Mouse (Mus musculus) heart, postnatal 36 days (tissue): Measurements from ENCODE around the gene Ntn4. TPM values are rescaled to one million over a fixed set of nuclear protein-coding genes. Genes with fewer than 3 reads are reported as not detected.
"Not testable (repeated sequence)": the region's sequence is repeated elsewhere in the genome, so short reads cannot be mapped to it uniquely, and the experiment has no call there.

Source experiments
- DNase-seq, 2 experiments: peaks; one replicate each; pipeline ENCODE4 v3.0.0; 2021 to 2022
- intact Hi-C: fragments of 180-260 bp; cut with DNase I; formaldehyde crosslinking; loops from one replicate; pipeline ENCODE4 v1.15.1; 2025
- total RNA-seq, 2 experiments: library from RNA; stranded (reverse); gene quantifications; 2 replicates each; pipeline ENCODE4 v1.2.3; 2021

The Ntn4 gene
- total RNA-seq, 2 experiments from 2014 or later: 12.5 to 13.7 TPM

- intact Hi-C loops: no loop called here
- no peak for DNase-seq
These were observed 40.3 kb downstream of the Ntn4 start for GRCm38 (mm10) chr10:93680680-93681377.

GRCm38 (mm10) chr10:93682185-93682747 is 41.8 kb downstream of the Ntn4 start:
- intact Hi-C loops: no loop called here
- DNase-seq: no peak

GRCm38 (mm10) chr10:93683185-93683584 is 42.7 kb downstream of the Ntn4 start:
- intact Hi-C loops: no loop called here
- no peak for DNase-seq

GRCm38 (mm10) chr10:93683896-93684295 is 43.4 kb downstream of the Ntn4 start:
- no peak for DNase-seq
- intact Hi-C loops: no loop called here

- DNase-seq, intact Hi-C loops: not testable (repeated sequence)
These were observed 44.9 kb downstream of the Ntn4 start for GRCm38 (mm10) chr10:93685416-93685815.

GRCm38 (mm10) chr10:93686579-93686978 is 46.1 kb downstream of the Ntn4 start:
- no peak for DNase-seq
- intact Hi-C loops: no loop called here

GRCm38 (mm10) chr10:93687781-93688180 is 47.3 kb downstream of the Ntn4 start:
- intact Hi-C loops: no loop called here
- no peak for DNase-seq

- intact Hi-C loops: no loop called here
- DNase-seq: peak in 1 of 2 experiments; percentile 30
These were observed 48.1 kb downstream of the Ntn4 start for GRCm38 (mm10) chr10:93688306-93689171.

DNA sequence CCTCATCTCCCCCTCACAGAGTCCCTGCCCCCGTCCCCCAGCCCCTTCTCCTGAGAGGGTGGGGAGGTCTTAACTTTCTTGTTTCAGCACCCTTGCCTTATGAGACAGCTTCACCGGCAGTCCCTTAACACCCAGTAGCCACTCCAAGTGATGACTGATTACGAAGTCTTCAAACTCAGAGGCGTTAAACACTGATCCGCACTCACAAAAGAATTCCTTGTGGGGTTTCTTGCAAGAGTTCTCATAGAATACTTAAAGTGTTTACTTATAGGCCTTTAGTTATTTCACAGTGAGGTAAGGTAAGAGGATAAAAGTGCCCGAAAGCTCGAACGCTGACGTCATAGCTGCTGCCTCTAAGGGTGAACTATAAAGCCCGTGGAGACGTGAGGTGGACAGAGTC is 50.9 kb downstream of the Ntn4 start:
- intact Hi-C loops: no loop called here
- DNase-seq: no peak

GRCm38 (mm10) chr10:93695043-93695791 is 54.7 kb downstream of the Ntn4 start:
- intact Hi-C loops: no loop called here
- DNase-seq: no peak

DNA sequence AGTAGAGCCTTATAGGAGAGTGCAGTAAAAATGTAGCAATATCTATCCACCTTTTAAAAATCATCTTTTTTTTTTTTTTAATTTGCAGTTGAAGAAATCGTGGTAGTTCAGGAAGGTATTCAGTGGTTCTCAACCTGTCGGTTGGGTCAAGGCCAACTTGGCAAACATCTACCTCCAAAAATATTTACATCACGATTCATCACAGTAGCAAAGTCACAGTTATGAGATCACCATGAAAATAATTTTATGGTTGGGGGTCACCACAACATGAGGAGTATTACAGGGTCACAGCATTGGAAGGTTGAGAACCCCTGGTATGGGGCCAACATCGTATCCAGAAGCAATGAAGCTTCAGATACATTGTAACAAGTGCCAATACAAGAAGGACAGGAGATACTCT is 55.5 kb downstream of the Ntn4 start:
- DNase-seq: no peak
- intact Hi-C loops: no loop called here

GRCm38 (mm10) chr10:93697866-93698483 is 57.5 kb downstream of the Ntn4 start:
- intact Hi-C loops: no loop called here
- no peak for DNase-seq

DNA sequence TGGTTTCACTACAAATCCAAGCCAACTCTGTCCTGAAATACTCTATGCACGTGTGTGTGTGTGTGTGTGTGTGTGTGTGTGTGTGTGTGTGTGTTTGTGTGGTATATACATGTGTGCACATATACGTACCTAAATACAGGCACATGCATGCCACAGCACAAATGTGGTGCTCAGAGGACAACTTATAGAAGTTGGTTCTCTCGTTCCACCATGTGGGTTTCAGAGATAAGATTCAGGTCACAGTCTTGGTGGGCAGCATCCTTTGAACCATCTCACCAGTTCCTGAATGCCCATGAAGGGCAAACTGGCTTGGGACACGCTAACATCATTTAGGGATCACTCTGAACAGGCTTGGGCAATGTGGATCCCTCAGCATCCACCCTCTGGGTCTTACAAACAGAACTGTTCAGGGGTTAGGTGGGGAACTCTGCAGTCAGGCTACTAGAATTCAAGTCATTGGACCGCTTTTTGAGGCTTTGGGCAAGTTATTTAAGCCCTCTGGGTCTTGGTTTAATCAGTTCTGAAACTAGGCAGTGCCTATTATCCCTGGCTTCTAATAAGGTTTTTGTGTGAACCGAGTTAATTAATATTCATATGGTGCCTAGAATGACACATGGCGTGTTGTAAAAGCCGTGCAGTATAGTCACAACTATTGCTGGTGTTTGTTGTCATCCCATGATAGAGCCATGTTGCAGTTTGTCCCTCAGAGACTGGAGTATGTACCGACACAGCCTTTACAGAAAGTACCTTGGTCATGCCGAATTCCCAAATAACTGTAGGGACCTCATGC is 59.4 kb downstream of the Ntn4 start:
- intact Hi-C loops: loop anchor here (5.0 kb wide), 1 partner anchor 58 kb away; the partner anchor contains the start of gene Ntn4
- no peak for DNase-seq

DNA sequence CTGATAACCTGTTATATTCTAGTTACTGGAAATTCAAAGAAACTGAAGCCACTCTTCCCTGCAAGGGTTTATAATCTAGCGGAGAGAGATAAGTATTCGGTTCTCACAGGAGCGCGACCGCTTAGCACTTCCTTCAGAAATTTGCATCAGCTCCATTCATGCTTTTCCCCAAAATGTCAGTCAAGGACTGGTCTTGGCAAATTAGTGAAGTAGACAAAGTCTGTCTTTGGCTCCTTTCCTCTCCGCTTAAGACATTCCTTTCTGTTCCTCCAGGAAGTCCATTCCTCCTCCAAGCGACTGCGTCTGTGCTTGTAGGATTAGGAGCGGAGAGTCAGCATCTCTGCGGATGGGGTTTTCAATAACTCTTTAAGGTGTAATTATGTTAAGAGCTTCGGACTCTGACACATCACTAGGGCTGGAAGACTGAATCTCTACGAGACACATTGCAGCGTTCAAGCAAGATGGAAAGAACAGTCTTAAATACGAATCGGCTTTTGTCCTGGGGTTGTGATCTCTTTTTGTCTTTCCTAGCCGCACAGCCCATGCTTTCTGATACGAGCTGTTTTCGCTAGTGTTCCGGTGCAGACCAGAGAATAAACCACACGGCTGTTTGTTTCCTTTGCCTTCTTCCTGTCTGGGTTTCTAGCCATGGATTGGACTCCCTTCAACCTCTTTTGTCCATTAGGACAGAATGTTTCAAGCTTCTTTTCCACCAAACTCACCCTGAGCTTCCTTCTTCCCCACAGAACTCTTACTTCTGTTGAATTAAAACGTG is 60.3 kb downstream of the Ntn4 start:
- DNase-seq: no peak
- intact Hi-C loops: loop anchor here (5.0 kb wide), 1 partner anchor 58 kb away; the partner anchor contains the start of gene Ntn4

DNA sequence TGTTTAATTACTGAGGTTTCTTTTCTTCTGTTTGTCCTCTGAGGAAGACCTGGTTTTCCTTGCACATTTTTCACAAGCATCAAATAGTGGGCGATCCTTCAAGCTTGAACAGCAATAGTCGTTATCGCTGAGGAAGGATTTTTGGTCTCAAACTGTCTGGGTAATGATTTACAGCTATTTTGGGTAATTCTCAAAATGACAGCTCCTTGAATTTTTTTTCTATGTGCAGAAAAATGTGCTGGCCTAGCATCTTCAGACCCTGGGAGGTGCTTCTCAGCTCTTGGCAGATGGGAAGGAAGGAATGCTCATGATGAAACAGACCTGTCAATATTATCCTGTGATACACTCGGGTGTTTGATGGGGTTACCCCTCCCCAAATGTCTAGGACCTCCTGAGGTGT is 63.5 kb downstream of the Ntn4 start:
- intact Hi-C loops: loop anchor here (5.0 kb wide), 1 partner anchor 62 kb away; the partner anchor contains the start of gene Ntn4
- DNase-seq: no peak

DNA sequence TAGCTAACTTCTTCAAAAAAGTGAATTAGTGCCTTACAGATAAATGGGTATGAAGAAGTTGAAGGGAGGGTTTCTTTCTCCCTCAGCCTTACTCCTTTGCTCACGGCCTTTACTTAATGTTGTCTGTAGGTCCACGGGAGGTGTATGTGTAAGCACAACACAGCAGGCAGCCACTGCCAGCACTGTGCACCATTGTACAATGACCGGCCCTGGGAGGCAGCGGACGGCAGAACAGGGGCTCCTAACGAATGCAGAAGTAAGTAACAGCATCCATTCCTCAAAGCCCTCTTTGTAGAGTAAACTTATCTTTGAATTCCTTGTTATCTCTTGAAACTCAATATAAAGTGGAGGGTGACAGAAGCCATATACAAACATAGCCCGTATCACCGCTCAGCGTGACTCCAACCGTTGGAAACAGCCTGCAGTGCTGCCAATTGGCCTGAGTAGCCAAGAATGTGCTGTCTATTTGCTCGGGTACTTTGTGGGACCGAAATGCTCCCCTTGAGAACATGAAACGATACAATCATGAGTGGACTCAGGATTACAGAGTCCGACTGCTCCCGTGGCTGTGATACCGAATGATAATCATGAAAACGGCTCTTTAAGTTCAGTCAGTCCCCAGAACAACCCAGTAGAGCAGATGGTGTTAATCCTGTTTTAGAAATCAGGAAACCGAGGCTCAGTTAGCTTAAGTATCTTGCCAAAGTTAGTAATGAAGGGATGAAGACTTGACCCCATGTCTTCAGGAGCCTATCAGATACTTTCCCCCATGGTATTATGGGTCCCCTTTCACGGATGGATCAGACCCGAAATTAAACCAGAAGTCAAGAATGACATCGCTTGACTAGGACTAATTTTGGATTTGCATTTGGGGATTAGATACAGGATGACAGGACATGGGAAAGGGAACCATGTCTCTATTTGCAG is 66.9 kb downstream of the Ntn4 start:
- intact Hi-C loops: no loop called here
- DNase-seq: peak; percentile 23 to 31

DNA sequence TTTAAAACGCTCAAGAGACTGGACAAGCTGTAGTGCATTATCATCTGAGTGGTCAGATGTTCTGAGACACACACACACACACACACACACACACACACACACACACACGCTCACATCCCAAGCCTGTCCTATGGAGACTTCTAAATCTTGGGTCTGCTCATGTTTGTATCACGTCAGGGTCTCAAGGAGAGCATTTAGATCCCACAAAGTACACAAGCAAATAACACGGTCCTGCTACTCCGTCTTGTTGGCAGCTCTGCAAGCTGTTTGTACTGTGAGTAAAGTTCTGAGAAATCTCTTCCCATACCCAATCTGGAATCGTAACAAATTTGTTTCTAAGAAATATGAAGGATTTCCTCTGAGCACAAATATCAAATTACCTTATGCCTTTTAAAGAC is 67.6 kb downstream of the Ntn4 start:
- intact Hi-C loops: no loop called here
- peak in 1 of 2 experiments; percentile 14 for DNase-seq

GRCm38 (mm10) chr10:93708515-93708914 is 68.0 kb downstream of the Ntn4 start:
- intact Hi-C loops: no loop called here
- DNase-seq: no peak
